Comparison of ENCODE assay signal across 26 mouse cellular contexts in genomic region chr17:9163285-9163684, GRCm38 (mm10).
A peak's percentile ranks its signal among the peaks of the same experiment; 100 is the strongest.
DNase-seq lines count a peak whose midpoint lies in the region; ATAC-seq lines count a peak whose summit lies in the region.
"Had no signal": no experiment of that assay in that cellular context is flagged by ENCODE, and none has a peak within 500 bp of the region (broad histone marks: within the 10 kb centered on the region; RNA-seq: fewer than 3 reads in every experiment).

No protein-coding gene starts in this region.

- peaks cover 11% of the 10 kb centered on the region for H3K27me3 ChIP-seq in liver, embryonic 13.5 days
- H3K27me3 ChIP-seq: forebrain, embryonic 12.5 days; forebrain, embryonic 15.5 days; hindbrain, embryonic 12.5 days; hindbrain, embryonic 15.5 days had no signal

- no peak overlapping the region for H3K27ac ChIP-seq in liver, embryonic 13.5 days
- H3K27ac ChIP-seq: embryonic facial prominence, embryonic 10.5 days; embryonic facial prominence, embryonic 13.5 days; forebrain, embryonic 12.5 days; forebrain, embryonic 15.5 days; heart, adult 2 months; hindbrain, embryonic 12.5 days; hindbrain, embryonic 15.5 days had no signal

- H3K9ac ChIP-seq in liver, embryonic 13.5 days: no peak overlapping the region
- H3K9ac ChIP-seq: embryonic facial prominence, embryonic 13.5 days; forebrain, embryonic 12.5 days; forebrain, embryonic 15.5 days; hindbrain, embryonic 12.5 days; hindbrain, embryonic 15.5 days had no signal

- H3K9me3 ChIP-seq in liver, embryonic 13.5 days (replicated peaks): no peaks in the 10 kb centered on the region
- H3K9me3 ChIP-seq: embryonic facial prominence, embryonic 10.5 days; embryonic facial prominence, embryonic 13.5 days; forebrain, embryonic 12.5 days; forebrain, embryonic 15.5 days; hindbrain, embryonic 12.5 days; hindbrain, embryonic 15.5 days had no signal

- DNase-seq in liver, embryonic 13.5 days: no peak
- DNase-seq in liver: no peak
- DNase-seq in 416B (ENCODE audit: low read depth): peak; percentile 95
- peak; percentile 88 for DNase-seq in MEL-GATA-1-ER (ENCODE audit: extremely low read depth, low read depth)
- no peak for DNase-seq in ovary, postnatal 36 days (ENCODE audit: low spot score)
- no peak for DNase-seq in testis, postnatal 10 days (ENCODE audit: low spot score)
- DNase-seq: adrenal gland, postnatal 10 days; adrenal gland, postnatal 36 days; cerebellum, adult 11 months; cerebellum, adult 2 months; cerebellum, adult 9-11 months; cerebellum, postnatal 25 days; embryo, embryonic 11 days; gastrocnemius, postnatal 25 days; heart, adult 2 months had no signal

- H3K36me3 ChIP-seq in liver, embryonic 13.5 days: no peaks in the 10 kb centered on the region
- H3K36me3 ChIP-seq: embryonic facial prominence, embryonic 10.5 days; embryonic facial prominence, embryonic 13.5 days; forebrain, embryonic 12.5 days; forebrain, embryonic 15.5 days; hindbrain, embryonic 12.5 days; hindbrain, embryonic 15.5 days had no signal

- peaks cover 9% of the 10 kb centered on the region for H3K4me1 ChIP-seq in liver, embryonic 13.5 days (replicated peaks)

- WGBS in liver, embryonic 13.5 days (ENCODE audit: insufficient replicate concordance): 36% methylated on average over 3 of the region's 3 CpGs

- H3K4me2 ChIP-seq in liver, embryonic 13.5 days: no peak overlapping the region
- H3K4me2 ChIP-seq: embryonic facial prominence, embryonic 13.5 days; forebrain, embryonic 12.5 days; forebrain, embryonic 15.5 days; heart, embryonic 11.5 days; hindbrain, embryonic 12.5 days; hindbrain, embryonic 15.5 days had no signal

- H3K4me3 ChIP-seq in liver, embryonic 13.5 days (replicated peaks): no peak overlapping the region
- H3K4me3 ChIP-seq: embryonic facial prominence, embryonic 10.5 days; embryonic facial prominence, embryonic 13.5 days; erythroblast, embryonic 14.5 days; forebrain, embryonic 12.5 days; forebrain, embryonic 15.5 days; heart, adult 2 months; hindbrain, embryonic 12.5 days; hindbrain, embryonic 15.5 days had no signal

- ATAC-seq in liver, embryonic 13.5 days (ENCODE audit: low read depth): peak; percentile 47; the same call in 1 of the 2 replicates
- ATAC-seq in megakaryocyte-erythroid progenitor cell, adult 5-6 weeks (replicated peaks; ENCODE audit: low FRiP score, low TSS enrichment, poor library complexity, severe bottlenecking): peak; percentile 70
- ATAC-seq: CD4-positive, CD25-positive, alpha-beta regulatory T cell, adult 4 months; forebrain, embryonic 15.5 days; Patski had no signal

Comparison
In these comparisons a context has a peak if more than half of its experiments do, and no peak if none do; other contexts are left out.
1. DNase-seq: peak in 416B (single experiment) and MEL-GATA-1-ER (single experiment); none in liver, embryonic 13.5 days (single experiment), liver (single experiment), ovary, postnatal 36 days (single experiment) and testis, postnatal 10 days (single experiment).